Mouse (Mus musculus) CD4-positive, CD25-positive, alpha-beta regulatory T cell, adult 4 months (primary cell): ENCODE measurements around the gene H2-DMb2. TPM values are rescaled to one million over a fixed set of nuclear protein-coding genes. Genes with fewer than 3 reads are reported as not detected.

Experiments
- ATAC-seq: one replicate; pipeline ENCODE4 v1.8.0; 2017
- polyA plus RNA-seq, 2 experiments: library from polyadenylated mRNA; unstranded; fragments of 100-300 nt; shearing (Covaris generic); gene quantifications; one replicate each; pipeline ENCODE4 v1.2.1; 2017

H2-DMb2 gene
- polyA plus RNA-seq = 10 to 100 TPM in 1 of 2 experiments, 1 to 10 TPM in 1; 3.7 to 27.1 TPM

- ATAC-seq = peak; percentile 85
These were observed at the start of gene H2-DMb2 for GRCm38 (mm10) chr17:34143033-34143432. H2-DMb2 (plus strand) TSS chr17:34143307.

- ATAC-seq = no peak
These were observed 48.6 kb upstream of the H2-DMb2 start for GRCm38 (mm10) chr17:34094283-34095035.

DNA sequence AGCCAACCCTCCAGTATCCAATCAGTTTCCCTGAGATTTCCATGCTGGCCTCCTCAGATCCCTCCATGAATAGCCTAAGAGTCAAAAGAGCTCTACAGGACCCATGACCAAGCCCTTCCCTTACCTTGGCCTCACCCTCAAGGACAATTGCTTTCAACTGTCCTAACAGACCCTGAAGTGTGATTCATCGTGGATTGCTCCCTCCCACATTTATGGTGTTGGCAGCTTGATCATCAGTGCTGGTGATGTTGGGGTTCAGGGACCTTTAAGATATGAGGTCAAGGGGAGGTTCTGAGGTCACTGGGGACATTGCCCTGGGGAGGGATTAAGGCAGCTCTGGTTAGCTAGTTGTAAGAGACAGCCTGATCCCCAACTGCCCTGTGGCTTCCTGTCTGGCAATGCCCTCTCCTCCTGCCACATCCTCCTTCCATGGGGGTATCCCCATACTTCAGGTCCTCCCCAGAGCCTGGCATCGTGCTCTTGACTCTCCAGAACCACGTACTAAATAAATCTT lies 46.6 kb upstream of the H2-DMb2 start:
- ATAC-seq = peak; percentile 31

DNA sequence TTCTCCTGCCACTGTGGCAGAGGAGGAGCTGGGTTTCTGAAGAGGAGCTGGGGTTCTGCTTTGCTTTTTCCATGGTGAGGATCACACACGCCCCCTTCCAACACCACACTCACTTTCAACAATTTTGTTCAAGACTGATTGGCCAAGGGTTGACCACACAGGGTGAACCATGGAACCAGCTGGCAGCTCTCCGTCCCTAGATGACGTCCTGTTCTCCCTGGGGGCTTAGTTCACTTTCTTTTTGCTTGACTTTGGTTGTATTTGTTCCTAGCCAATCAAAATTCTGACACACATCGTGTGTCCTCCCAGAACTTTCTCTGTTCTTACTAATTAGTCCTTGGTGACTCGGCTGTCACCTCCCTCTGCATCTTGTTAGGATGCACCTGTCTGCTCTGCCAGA lies 45.8 kb upstream of the H2-DMb2 start:
- no peak for ATAC-seq

GRCm38 (mm10) chr17:34098709-34099479 lies 44.2 kb upstream of the H2-DMb2 start:
- no peak for ATAC-seq

DNA sequence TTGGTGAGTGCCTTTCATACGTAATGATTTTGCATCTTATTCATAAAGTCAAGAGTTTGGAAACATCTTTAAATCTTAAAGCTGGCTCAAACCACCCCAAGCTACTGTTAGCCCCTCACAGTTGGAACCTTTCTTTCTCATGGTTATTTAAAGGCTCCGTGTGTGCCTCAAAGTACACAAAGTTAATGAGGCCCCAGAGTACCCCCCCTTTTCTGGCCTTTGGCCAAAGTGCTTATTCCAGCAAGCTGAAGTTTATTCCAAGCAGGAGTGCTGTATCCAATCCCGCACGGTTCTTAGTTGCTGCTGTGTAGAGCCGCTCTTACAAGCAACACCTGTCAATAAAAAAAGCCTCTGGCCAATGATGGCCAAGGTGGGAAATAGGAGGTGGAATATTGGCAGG lies 43.6 kb upstream of the H2-DMb2 start:
- no peak for ATAC-seq

- ATAC-seq = no peak
These were observed 41.9 kb upstream of the H2-DMb2 start for GRCm38 (mm10) chr17:34101185-34101584.

DNA sequence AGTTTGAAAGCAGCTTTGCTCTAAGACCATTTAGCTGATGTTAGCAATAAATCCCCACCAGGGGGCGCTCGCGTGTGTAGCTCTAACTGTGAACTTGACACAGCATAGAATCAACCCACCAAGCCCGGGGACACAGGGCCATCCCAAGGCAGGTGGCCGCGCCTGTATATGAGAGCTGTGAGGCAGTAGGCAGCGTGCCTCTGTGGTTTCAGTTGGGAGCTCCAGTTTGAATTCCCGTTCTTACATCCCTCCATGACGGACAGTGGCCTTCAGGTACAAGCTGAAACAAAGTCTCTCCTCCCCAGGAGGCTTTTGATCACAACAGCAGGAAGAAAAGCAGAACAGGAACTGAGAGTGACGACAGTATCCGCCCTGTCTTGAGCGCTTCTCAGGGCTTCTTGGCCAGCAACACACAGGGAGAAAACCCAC lies 41.5 kb upstream of the H2-DMb2 start:
- peak; percentile 74 for ATAC-seq

GRCm38 (mm10) chr17:34102831-34103230 lies 40.3 kb upstream of the H2-DMb2 start:
- peak; percentile 82 for ATAC-seq

DNA sequence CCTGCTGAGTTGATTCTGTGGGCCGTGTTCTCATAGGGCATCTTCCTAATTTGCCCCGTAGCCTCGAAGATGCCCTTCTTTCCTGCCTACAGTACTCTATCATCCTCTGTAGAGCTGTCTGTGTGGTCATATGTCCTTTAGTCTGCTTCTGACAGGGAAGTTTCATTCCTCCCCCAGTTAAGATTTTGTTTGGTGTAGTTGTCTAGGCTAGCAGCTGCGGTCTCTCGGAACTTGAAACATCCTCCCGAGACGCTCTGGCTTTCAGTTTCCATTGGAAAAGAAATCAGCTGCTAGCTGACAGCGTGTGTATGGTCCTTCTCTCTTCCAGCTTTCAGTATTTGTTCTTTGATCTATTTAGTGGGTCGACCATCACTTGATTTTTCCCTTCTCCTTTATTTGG lies 38.3 kb upstream of the H2-DMb2 start:
- ATAC-seq = no peak

- ATAC-seq = no peak
These were observed 36.6 kb upstream of the H2-DMb2 start for GRCm38 (mm10) chr17:34106555-34106954.

DNA sequence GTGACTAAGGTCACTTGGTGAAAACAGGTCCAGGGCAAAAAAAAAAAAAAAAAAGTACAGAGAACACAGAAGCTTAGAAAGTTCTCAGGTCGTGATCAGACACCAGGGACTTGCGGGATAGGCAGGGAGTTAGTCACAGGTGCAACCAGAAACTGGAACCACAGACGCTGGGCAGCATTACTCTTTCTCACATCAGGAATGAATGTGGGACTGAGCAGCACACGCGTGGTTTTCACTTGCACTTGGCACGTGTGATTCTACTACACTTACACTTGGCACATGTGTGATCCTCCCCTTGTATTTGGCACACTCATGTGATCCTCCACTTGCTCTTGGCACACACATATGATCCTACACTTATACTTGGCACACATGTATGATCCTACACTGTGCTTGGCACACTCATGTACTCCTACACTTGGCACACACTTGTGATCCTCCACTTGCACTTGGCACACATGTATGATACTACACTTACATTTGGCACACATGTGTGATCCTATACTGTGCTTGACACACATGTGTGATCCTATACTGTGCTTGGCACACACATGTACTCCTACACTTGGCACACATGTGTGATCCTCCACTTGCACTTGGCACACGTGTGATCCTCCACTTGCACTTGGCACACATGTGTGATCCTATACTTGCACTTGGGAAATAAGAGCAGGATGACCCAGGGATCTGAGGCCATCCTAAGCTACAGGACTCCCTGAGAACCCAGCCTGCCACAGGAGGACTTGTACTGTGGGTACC lies 35.8 kb upstream of the H2-DMb2 start:
- no peak for ATAC-seq

- no peak for ATAC-seq
These were observed 34.6 kb upstream of the H2-DMb2 start for GRCm38 (mm10) chr17:34108460-34108859.

- peak; percentile 33 for ATAC-seq
These were observed 33.9 kb upstream of the H2-DMb2 start for GRCm38 (mm10) chr17:34109038-34109805.

DNA sequence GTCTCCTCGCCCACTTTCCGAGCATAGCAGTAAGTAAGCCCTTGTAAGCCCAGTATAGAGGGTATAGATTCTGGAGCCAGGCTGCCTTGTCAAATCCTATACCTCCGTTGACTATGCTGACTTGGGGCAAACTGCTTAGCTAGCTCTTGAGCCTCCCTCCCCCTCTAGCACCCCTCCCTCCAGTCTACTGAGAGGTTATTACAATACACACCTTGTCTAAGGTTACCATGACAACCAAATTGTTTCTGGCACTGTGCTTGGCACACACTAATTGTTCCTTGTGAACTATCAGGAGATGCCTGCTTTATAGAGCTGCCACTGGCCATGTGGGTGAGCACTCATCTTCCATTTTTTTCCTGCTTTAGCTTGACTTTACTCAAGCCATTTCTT lies 33.3 kb upstream of the H2-DMb2 start:
- ATAC-seq = no peak

- ATAC-seq = no peak
These were observed 32.8 kb upstream of the H2-DMb2 start for GRCm38 (mm10) chr17:34110309-34110708.

DNA sequence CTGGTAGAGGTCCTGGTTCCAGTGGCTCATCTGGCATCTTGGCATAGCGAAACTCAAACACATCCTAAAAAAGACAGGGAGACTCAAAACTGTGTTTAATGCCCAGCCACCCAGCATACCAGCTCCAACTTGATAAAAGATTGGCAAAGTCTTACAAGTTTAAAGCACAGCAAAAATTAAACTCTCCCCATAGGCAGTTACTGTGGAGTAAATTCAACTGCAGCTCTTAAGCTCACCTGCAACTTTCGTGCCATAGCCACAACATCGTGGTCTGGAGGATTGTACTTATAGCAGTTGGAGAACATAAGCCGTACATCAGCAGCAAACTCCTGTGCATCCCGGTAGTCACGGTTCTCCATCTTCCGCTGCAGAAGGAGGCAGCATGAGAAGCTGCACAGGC lies 29.0 kb upstream of the H2-DMb2 start:
- no peak for ATAC-seq

DNA sequence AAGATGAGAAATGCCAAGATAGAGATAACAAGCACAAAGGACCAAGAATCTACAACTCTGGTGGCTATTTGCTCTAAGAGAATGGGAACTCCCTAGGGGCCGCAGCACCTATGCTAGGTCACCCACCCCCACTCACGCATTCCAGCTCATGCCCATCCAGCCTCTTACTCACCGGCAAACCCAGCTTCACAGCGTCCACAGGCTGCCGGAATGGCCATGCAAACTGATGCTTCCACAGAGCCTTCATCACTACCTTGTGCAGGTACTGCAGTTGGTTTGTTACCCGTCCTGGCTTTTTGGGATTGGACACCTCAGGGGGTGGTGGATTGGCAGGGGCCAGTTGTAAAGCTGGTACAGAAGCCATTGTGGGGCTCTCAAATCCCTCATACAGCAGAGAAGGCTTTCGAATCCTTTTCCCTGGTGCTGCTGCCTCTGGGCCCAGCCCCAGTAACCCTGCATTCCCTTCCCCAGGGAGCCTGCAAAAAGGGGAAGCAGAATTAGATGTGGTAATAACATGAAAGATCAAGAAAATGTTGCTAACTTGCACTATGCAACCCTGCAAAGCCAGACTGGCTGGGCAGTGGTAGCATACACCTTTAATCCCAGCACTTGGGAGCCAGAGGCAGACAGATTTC lies 26.3 kb upstream of the H2-DMb2 start:
- ATAC-seq = no peak

DNA sequence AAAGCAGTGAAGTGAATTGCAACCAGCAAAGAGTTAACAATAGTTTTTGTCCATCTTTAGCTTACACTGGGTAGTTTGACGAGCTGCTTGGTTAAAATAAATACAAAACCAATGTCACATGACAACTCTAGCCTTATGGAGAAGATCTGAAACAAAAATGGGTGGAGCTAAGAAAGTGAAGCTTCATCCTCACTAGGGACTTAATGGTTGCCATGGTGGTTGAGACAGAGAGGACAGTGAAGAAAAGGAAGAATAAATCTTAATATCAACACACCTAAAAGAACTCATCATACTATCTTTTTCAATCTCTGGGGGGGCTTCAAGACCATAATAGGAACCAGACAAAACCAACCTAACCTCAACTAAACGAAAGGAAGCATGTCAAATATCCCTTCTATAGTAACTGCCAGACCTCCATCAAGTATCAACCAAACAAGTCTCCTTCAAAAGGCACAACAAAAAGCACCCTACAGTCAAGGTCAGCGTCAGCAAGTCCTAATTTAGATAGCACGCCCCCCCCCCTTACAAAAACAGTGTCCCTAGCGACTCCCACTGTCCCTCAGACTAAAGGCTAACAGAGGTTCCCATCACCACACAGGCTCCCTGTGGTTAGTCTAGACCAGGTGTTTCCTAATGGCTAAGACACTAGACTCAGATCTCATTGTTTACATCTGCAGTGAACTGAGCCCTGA lies 25.5 kb upstream of the H2-DMb2 start:
- no peak for ATAC-seq

DNA sequence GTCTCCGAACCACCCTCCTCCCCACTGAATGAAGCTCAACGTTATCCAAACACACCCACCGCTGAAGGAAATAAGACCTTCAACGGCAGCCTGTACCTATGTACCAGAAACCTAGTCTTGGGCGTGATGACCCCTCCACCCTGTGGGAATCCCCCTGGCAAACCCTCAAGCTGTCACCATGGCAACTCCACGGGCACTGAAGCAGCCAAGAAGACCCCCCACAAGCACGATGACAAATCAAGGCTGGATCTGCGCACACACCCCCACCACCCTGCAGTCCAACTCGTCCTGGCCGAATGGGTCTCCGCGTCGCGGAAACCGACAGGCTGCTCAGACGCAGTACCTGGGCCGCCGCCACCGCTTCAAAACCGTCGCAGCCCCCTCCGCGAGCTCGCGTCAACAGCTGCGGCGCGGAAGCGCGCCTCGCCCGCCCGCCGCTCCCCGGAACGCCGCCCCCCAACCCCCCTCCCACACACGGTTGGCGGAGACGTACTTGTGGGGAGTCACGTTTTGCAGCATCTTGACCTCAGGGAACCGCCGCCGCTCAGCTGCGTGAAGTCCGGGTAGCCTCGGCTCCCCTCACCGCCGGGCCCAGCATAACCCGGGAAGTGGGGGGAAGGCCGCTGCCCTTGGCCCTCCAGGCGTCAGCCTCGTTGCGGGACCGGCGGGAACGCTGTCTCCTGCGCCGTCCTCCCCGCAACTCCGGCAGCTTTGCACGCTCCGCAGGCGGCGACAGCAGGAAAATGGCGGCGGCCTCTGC lies 24.8 kb upstream of the H2-DMb2 start:
- no peak for ATAC-seq
